Mouse (Mus musculus): Measurements from ENCODE around the gene Fkbp10.

DNA sequence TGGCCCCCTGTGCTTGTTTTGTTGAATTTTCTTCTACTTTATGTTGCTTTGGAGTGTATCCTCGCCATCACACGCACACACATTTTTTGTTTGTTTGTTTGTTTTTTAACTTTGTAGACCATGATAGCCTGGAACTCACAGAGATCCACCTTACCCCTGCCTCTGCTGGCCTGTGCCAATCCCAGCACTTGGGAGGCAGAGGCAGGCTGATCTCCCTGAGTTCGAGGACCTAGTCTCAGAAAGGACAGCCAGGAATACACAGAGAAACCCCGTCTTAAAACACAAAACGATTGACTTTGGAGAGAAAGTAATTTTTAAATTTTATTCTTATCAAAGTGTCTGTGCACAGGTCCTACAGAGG is 57.4 kb downstream of the Fkbp10 start:
- TF ChIP-seq CTCF (IDR thresholded peaks at IDR 0.05; ENCODE audit: extremely low read depth, insufficient read depth, insufficient read length, insufficient replicate concordance) (no peak), POLR2A (IDR thresholded peaks at IDR 0.05; ENCODE audit: low read depth, low read length) (no peak)

Measured in spleen, adult 2 months (tissue).